Mouse (Mus musculus) bone marrow macrophage, adult 2 months (primary cell): ENCODE measurements at regions not wholly inside any gene's neighbourhood (a gene's known extent, or its start where the extent isn't known, plus 50 kb on each side); places are given as distances from the start of the nearest gene placed in this dataset.

Source experiments
- CTCF ChIP-seq: IDR thresholded peaks from 2 replicates; pipeline ENCODE4 v1.5.1; 2012; ENCODE audit warnings: low read depth, mild to moderate bottlenecking, low read length, moderate library complexity
- POLR2A ChIP-seq: IDR thresholded peaks from 2 replicates; pipeline ENCODE4 v1.6.1; 2012; ENCODE audit warnings: mild to moderate bottlenecking, low read depth, low read length, borderline replicate concordance

GRCm38 (mm10) chr15:87375596-87376194 lies 168.4 kb upstream of the Fam19a5 start:
- no peak for TF ChIP-seq CTCF
- no peak for TF ChIP-seq POLR2A
